Mouse (Mus musculus) lung, postnatal 36 days (tissue): ENCODE results near the gene Fam131b.

ENCODE experiments used
- DNase-seq: peaks from one replicate; pipeline ENCODE4 v3.0.0; 2022; ENCODE audit warnings: mixed read lengths

Gene Fam131b

GRCm38 (mm10) chr6:42326509-42326908 lies 2.1 kb upstream of the Fam131b start:
- DNase-seq = no peak

- peak; percentile 86 for DNase-seq
Observed at GRCm38 (mm10) chr6:42325268-42325609, 796 bp upstream of the Fam131b start.

- no peak for DNase-seq
Observed at GRCm38 (mm10) chr6:42324067-42324481, 369 bp downstream of the Fam131b start.

GRCm38 (mm10) chr6:42323371-42324066 lies 924 bp downstream of the Fam131b start:
- DNase-seq = no peak

GRCm38 (mm10) chr6:42318293-42318692 lies 6.2 kb downstream of the Fam131b start:
- no peak for DNase-seq

- peak; percentile 21 for DNase-seq
Observed at GRCm38 (mm10) chr6:42310427-42311053, 13.9 kb downstream of the Fam131b start.

GRCm38 (mm10) chr6:42309816-42310378 lies 14.5 kb downstream of the Fam131b start:
- DNase-seq = peak; percentile 15

GRCm38 (mm10) chr6:42299362-42299761 lies 25.1 kb downstream of the Fam131b start:
- no peak for DNase-seq

GRCm38 (mm10) chr6:42295549-42296094 lies 28.8 kb downstream of the Fam131b start:
- peak; percentile 37 for DNase-seq

- peak; percentile 6 for DNase-seq
Observed at GRCm38 (mm10) chr6:42293327-42293726, 31.1 kb downstream of the Fam131b start.

GRCm38 (mm10) chr6:42287562-42287961 lies 36.9 kb downstream of the Fam131b start:
- DNase-seq = no peak

GRCm38 (mm10) chr6:42286448-42286847 lies 38.0 kb downstream of the Fam131b start, which contains the start of gene Clcn1:
Gene Clcn1, plus strand, starts transcription at chr6:42286685.
- no peak for DNase-seq

- no peak for DNase-seq
Observed at GRCm38 (mm10) chr6:42282865-42283528, 41.4 kb downstream of the Fam131b start.

- no peak for DNase-seq
Observed at GRCm38 (mm10) chr6:42276151-42276550, 48.3 kb downstream of the Fam131b start.

GRCm38 (mm10) chr6:42270817-42271216 lies 53.6 kb downstream of the Fam131b start:
- no peak for DNase-seq

GRCm38 (mm10) chr6:42265391-42266330 lies 58.8 kb downstream of the Fam131b start:
- DNase-seq = peak; percentile 42
